Mouse (Mus musculus): Measurements from ENCODE around the gene Nek10. TPM values are rescaled to one million over a fixed set of nuclear protein-coding genes. Genes with fewer than 3 reads are reported as not detected.
"Not testable (repeated sequence)": the region's sequence is repeated elsewhere in the genome, so short reads cannot be mapped to it uniquely, and the experiment has no call there.

Gene Nek10
- total RNA-seq, 2 experiments from 2014 or later: 0.06 TPM; not detected in 1

DNA sequence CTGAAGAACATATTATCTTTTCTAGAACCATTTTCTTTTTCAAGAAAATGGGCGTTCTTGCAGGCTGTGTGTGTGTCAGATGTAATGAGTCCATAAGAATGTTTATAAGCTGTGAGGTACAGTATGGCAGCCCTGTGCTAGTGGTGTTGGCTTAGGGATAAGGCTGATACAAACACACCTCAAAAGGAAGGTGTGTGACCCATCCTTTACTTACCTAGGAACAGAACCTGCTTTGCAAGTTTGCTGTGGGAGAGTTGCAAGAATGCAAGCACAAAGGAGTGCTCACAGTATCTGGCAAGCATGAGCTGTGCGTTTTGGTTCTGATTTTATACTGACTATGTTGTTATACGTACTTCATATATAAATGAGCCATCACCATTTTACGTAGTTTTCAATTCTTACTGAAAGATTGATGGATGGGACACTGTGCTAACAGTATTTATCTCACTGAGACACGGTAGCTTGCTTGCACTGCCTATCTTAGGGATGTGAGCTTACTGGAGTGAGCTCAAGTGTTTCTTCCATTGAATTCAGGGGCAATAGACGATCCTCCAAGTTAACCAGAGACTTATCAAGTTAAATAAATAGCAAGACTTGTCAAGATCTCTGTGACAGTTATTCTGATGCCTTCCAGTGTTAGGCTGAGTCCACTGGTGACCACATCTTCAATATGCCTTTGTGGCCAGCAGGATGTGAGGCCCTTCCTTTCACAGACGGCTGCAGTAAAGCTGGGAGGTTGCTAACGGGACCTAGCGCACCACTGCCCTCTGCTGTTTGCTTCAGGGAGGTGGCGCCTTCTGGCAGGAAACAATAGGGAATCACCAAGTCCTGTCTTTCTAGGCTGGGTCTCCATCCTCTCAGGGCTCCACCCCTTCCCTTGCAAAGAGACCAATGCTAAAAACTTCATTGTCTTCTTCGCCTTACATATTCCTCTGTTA lies 181.8 kb downstream of the Nek10 start:
- peak; percentile 76 for DNase-seq

DNA sequence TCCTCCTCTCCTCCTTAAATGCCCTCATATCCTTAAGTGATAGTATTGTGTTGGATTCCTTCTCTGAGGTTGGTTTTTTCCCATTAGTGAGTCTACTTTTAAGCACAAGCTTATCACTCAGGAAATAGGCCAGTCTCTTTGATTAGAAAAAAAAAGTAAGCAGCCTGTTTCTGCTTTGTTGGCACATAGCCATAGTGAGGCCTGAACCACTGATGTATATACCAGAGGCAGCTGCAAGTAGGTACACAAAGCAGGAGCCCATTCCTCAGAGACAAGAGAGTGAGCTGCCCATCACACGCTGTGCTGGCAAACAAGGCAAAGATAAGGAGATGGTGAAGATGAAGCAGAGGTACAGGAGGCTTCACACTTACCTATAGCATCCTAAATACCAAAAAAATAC lies 184.2 kb downstream of the Nek10 start:
- DNase-seq: no peak

DNA sequence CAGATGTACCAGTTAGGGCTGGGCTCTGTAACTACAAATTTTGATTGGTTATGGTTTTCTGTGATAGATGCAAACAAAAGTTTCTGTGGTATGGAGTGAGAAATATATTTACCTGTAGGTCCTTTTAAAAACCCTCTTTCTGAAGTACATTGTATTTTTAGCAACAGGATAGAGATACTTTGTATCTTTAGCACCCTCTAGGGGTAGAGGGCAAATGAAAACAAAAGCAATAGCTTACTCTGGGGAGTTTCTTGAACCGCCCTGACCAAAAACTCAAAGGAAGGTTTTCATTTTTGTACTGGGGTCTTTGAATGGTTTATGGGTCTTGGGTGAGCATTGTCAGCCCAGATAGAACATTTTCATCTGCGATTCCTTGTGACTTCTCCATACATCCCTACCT lies 188.4 kb downstream of the Nek10 start:
- DNase-seq: no peak

DNA sequence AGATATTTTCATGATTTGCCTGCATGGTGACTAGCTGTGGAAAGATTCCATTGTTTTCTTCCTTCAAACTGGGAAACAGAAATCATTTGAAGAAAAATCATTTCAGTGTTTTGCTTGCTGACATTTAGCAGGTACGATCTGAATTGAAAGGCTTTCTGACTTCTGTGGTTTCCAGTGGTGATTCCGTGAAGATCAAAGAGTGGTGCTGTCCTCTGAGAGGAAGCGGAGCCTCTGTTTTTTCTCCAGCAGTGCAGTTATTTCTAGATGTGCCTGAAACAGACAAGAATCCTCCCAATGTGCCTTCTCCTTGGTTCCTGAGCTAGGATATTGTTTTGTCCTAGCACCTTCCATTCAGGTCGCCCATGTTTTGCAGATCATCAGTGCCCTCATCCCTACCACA lies 208.2 kb downstream of the Nek10 start:
- no peak for DNase-seq

DNA sequence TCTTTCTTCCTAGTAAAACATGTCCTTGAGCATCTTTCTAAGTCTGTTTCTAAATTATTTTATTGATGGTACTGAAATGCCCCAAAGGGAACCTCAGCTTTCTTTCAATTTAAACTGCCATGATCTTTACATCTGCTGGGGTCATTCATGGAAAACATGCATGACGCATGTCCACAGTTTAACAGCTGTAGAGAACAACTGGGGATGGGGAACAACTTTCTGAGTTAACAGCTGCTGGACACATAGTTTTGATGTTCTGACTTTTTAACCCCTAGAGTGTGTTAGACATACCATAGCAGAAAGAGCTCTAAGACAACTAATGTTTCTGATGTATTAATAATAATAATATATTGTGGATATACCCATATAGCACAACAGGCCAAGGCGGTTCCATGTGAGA lies 211.6 kb downstream of the Nek10 start:
- DNase-seq: no peak

DNA sequence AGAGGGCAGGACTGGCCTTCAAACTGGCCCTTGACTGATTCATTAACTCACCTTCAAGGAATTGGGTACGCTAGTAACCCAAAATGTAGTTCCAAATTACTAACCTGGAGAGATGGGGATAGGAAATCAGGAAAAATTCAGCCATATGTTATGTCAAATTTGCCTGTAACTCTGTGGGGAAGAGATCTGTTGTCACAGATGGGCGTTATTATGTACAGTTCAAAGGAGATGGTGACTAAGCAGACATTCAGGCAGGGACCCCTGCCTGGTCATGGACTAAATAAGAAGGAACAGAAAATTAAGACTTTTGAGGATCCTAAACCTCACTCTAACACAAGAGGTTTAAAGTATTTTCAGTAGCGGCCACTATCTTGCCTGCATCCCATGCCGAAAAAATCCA lies 227.4 kb downstream of the Nek10 start:
- not testable (repeated sequence) for DNase-seq

DNA sequence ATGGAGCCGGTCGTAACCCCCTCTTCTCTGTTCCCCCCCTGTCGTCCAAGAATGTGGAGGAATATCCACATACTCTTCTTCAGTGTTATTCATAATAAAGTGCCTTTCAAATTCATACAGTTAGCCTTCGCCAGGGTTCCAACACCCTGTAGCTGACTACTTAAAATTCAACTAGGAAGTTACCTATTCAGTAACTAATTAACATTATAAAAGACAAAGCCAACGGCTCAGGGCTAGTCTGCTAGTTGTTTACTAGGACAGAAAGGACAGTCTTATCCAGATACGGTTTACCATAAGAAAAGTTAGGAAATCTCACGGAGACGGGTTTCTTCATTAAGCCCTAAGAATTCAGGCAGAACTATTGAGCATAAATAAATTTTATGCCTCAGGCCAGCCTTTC lies 231.4 kb downstream of the Nek10 start:
- not testable (repeated sequence) for DNase-seq

DNA sequence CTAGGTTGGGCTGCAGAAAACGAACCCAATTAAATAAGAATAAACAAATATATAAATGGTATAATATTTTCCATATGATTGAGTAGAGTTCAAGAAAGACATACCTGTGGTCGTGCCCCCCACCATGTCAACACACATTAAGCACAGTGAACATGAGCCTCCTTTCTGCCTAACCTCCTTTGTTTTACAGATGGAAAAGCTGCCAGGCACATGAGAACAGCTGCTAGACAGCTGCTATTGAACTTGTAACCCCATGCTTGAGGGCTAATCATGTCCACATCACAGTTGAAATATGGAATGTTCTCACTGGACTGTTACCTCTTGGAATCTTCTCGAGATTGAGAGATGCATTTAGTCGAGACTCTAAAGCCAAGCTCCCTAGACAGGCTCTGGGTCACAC lies 245.0 kb downstream of the Nek10 start:
- no peak for DNase-seq

DNA sequence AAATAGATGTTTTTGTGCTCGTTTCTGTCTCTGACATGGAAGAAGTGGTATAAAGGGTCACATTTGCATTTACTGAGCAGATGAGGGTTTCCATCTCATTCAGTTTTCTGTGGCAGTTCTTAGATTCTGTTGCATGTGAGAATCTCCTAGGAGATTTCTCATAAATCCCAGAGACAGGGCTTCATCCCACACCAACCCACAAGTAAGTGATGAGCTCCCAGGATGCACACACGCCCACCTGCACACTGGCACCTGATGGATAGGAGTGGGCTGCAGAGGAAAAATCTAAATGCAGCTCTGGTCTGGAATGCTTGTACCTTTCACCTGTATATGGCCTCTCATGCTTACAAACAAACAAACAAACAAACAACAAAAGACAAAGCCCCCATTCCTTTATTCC lies 258.3 kb downstream of the Nek10 start:
- no peak for DNase-seq

Other genes starting within 250 kb of the Nek10 start
- gene Slc4a7, start 101.1 kb upstream of the Nek10 start, total RNA-seq (2021): 10 to 100 TPM; 18.1 to 26.3 TPM